Mouse (Mus musculus): ENCODE measurements at regions not wholly inside any gene's neighbourhood (a gene's known extent, or its start where the extent isn't known, plus 50 kb on each side); places are given as distances from the start of the nearest gene placed in this dataset.

- DNase-seq (ENCODE audit: low read depth, low spot score) = no peak
Observed at GRCm38 (mm10) chr16:42681196-42681595, 194.5 kb upstream of the Zbtb20 start.

- no peak for DNase-seq (ENCODE audit: low read depth, low spot score)
Observed at GRCm38 (mm10) chr16:42677211-42677610, 198.5 kb upstream of the Zbtb20 start.

- DNase-seq (ENCODE audit: low read depth, low spot score) = no peak
Observed at GRCm38 (mm10) chr16:42676406-42677075, 199.1 kb upstream of the Zbtb20 start.

GRCm38 (mm10) chr16:42675031-42675430 lies 200.7 kb upstream of the Zbtb20 start:
- DNase-seq (ENCODE audit: low read depth, low spot score) = no peak

- DNase-seq (ENCODE audit: low read depth, low spot score) = no peak
Observed at GRCm38 (mm10) chr16:42666601-42667000, 209.1 kb upstream of the Zbtb20 start.

GRCm38 (mm10) chr16:42651904-42652732 lies 223.6 kb upstream of the Zbtb20 start:
- peak; percentile 29 for DNase-seq (ENCODE audit: low read depth, low spot score)

DNA sequence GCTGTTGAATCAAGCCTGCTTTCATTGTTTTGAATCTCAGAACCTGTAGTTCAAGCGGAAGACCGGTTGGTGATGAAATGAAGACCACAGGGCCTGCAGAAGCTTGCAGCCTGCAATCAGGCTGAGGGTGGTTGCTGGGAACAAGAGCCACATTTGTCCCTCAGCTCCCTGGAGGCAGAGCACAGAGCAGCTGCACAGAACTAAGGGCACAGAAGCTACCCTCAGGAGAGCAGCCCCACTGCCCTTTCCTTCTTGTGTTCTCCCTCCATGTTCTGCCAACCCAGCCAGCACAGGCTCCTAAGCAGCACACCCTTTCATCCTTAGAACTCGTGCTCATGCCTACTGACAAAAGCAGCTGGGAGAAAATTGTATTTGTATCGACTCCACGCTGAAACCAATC lies 225.9 kb upstream of the Zbtb20 start:
- no peak for DNase-seq (ENCODE audit: low read depth, low spot score)

DNA sequence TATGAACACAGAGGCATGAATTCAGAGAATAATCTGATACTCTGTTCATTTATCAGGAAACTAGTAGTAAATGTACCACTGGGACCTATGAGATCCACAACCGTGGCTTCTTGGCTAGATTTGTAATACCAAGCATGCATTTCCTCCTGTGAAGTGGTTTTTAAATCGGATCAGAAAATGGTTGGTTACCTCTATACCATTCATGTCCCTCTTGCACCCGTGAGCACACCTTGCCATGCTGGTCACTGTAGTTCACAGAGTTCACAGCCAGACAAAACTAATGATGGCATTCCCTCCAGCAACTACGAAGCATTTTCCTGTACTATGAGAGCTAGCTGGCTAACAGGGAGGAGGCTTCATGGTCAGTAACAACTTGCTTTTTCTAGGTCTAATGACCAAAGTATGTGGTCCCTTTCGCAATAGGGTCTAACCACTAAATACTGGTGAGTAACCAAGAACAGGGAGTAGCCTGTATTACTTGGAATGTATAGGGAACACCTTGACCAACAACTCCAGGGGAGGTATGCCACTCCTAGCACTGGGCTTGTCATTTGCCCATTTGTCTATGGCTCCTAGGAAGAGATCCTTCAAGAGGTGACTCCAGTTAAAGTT lies 227.0 kb upstream of the Zbtb20 start:
- DNase-seq (ENCODE audit: low read depth, low spot score) = no peak

GRCm38 (mm10) chr16:42647762-42648161 lies 227.9 kb upstream of the Zbtb20 start:
- DNase-seq (ENCODE audit: low read depth, low spot score) = no peak

DNA sequence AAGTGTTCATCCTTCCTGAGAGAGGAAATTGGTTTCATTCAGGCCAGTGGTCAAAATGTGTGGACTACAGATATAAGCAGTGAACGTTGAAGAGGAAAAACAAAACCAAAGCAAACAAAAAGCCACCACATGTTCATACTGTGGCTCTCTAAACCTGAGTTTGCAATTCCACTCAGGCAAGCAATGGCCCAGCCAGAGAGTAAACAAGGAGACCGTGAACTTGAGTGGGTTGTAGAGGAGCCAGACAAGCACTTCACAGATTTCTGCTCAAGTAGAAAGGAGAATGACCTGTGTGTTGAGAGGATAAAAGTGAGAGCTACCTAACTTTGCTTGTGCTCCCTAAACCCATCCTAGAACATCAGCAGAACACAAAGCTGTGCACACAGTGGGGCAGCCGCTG lies 239.9 kb upstream of the Zbtb20 start:
- DNase-seq (ENCODE audit: low read depth, low spot score) = no peak

DNA sequence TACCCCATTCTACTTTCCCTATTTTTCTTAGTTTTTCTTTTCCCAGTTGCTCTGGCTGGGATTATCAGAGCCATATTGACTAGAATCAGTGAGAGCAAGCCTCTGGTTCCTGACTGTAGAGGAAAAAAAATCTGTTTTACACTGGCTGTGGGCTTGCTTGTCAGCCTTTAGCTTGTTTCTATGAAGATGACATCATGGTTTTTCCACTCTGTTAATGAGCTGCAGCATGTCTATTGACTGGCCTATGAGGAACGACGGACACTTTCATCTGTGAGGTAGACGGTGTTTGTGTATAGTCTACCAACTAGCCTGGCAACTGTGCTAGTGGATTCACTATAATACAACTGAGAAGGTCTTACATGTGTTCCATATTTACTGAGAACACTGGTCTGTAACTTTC lies 248.0 kb upstream of the Zbtb20 start:
- DNase-seq (ENCODE audit: low read depth, low spot score) = no peak

DNA sequence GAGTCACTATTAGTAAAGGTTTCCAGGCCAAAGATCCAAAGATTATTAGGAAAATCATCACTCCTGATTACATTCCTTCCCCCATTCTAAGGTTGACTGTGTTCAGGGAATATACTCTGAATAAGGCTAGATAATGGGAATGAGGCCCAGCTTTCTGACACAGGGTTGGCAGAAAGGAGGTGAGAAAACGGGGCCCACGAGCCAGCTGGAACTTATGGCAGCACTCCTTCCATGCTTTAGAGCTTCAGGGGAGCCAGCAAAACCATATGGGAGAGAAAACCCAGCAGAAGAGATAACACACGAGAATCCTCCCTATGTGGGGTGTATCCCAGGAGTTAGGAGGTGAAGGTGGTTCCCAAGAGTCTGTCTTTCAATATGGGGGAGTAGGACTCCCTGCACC lies 259.8 kb upstream of the Zbtb20 start:
- DNase-seq (ENCODE audit: low read depth, low spot score) = peak; percentile 88

- peak; percentile 29 for DNase-seq (ENCODE audit: low read depth, low spot score)
Observed at GRCm38 (mm10) chr16:42612011-42612410, 263.7 kb upstream of the Zbtb20 start.

- peak; percentile 84 for DNase-seq (ENCODE audit: low read depth, low spot score)
Observed at GRCm38 (mm10) chr16:42608336-42608735, 267.3 kb upstream of the Zbtb20 start.

DNA sequence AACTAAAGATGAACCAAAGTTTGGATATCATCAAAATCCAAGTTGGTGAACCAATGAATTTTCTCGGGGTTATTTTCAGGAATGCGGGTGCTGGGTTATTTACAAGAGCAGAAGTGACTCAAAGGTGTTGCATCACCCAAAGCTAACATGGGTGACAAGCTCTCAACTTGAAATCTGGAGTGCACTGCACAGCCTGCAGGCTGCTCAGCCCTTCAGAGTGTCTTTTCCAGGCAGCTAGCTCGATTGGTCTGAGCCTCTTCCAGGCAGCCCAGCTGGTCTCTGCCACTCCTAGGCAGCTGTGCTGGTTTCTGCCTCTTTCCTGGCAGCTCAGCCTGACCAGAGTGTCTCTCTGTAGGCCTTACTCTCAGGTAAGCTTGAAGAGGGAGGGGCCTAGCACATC lies 251.9 kb upstream of the Gap43 start:
- DNase-seq (ENCODE audit: low read depth, low spot score) = no peak

GRCm38 (mm10) chr16:42591530-42591929 lies 251.1 kb upstream of the Gap43 start:
- DNase-seq (ENCODE audit: low read depth, low spot score) = no peak

DNA sequence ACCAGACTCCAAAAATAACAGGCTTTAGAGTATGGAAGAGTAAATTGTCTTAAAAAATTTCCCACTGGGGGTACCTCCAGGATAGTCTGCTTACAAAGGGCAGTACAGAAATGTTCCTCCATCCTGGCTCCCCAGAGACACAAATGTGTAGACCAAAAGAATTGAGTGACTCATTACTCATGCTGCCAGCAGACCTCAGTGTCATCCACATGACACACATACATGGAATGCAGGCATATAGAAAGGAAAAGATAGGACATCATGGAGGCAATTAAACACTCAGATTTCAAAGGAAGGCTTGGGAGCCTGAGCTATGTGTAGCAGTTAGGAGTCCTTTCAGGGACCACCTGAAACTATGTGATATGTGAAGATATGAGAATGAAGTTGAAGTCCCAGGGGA lies 245.7 kb upstream of the Gap43 start:
- no peak for DNase-seq (ENCODE audit: low read depth, low spot score)

DNA sequence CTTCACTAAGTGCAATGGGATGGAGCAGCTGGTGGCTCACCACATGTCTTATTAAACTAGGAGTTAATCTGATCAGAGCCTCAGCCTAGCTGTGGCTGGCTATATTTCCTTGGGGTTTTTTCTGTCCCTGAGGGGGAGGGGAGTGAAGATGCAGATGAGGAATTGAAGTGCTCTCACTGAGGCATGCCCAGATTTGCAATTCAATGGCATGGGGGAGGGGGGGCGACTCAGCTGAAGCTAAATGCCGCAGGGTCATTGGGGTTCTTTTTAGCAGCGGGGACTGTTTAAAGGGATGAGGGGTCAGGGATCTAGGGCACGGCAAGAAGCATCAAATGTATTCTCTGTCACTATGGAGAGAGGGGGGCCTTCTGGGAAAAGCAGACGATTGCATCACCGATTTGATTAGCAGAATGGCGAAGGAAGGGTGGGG lies 235.1 kb upstream of the Gap43 start:
- DNase-seq (ENCODE audit: low read depth, low spot score) = no peak

GRCm38 (mm10) chr16:42574978-42575377 lies 234.5 kb upstream of the Gap43 start:
- DNase-seq (ENCODE audit: low read depth, low spot score) = no peak

DNA sequence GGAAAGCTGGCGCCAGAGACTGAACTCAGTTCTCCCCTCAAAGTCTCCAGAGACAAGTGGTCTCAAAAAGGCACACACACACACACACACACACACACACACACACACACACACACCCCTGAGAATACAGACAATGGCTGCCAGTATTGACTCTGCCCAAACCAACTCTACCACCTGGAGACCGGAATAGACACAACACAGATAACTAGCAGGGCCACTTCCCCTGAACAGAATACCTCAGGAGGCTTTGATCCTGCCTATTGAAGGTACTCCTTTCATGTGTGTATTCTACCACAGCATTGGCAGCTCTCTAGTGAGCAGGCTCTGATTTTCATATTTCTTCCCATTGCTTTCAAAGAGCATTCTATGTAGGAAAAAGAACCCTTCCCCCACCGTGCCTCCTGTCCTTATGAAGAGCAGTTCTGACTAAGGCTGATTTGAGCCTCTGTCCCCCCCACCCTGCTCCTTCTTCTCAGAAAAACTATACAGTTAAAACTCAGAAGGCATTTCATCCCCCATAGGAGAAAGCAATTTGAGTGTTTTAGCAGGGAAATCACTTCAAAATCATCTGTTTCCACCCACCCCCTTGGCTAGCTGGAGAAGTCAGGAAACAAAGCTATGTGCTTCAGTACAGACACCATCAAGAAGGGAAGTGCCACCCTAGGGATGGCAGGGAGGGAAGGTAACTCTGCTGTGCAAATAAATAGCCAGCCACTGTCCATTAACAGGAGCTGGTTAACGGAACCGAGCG lies 230.0 kb upstream of the Gap43 start:
- peak; percentile 43 for DNase-seq (ENCODE audit: low read depth, low spot score)

GRCm38 (mm10) chr16:42569335-42569734 lies 228.9 kb upstream of the Gap43 start:
- DNase-seq (ENCODE audit: low read depth, low spot score) = peak; percentile 57

DNA sequence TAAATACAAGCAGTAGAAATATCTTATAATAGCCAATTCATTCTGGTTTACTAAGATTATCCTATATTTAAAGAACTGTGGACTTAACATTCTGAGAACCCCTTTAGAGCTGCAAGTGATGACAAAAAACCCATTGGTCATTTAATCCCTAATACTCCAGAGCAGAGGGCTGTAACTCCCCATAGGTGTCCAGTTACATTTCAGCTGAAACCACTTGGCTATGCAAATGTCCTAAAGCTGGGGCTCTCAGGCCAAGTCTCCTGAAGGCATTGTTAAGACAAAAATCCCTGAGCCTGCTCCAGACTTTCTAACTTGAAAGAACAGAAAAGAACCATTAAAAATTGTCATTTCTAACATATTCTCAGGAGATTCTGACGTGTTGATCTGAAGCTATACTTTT lies 209.1 kb upstream of the Gap43 start:
- no peak for DNase-seq (ENCODE audit: low read depth, low spot score)

Measured in telencephalon, adult 2 months (tissue).